Mouse (Mus musculus) testis, adult 2 months (tissue): ENCODE data around the gene Emp2. TPM values are rescaled to one million over a fixed set of nuclear protein-coding genes. Genes with fewer than 3 reads are reported as not detected.

ENCODE experiments used
- H3K27ac ChIP-seq: fragments of 200-500 bp; 2 replicates; pipeline ENCODE4 v1.5.1; 2012; ENCODE audit warnings: low read depth, low read length; ENCODE audit not compliant: control insufficient read depth, insufficient read depth
- H3K27me3 ChIP-seq: fragments of 200-500 bp; 2 replicates; pipeline ENCODE4 v1.6.1; 2012; ENCODE audit warnings: mild to moderate bottlenecking, low read length, moderate library complexity; ENCODE audit not compliant: control insufficient read depth, insufficient read depth
- H3K36me3 ChIP-seq: fragments of 200-500 bp; 2 replicates; pipeline ENCODE4 v1.6.1; 2012; ENCODE audit warnings: mild to moderate bottlenecking, low read length; ENCODE audit not compliant: control insufficient read depth, insufficient read depth
- H3K4me1 ChIP-seq: fragments of 200-500 bp; 2 replicates; pipeline ENCODE4 v1.6.1; 2012; ENCODE audit warnings: low read length; ENCODE audit not compliant: control insufficient read depth, insufficient read depth
- H3K4me3 ChIP-seq: fragments of 200-500 bp; 2 replicates; pipeline ENCODE4 v1.5.1; 2012; ENCODE audit warnings: low read depth, mild to moderate bottlenecking, low read length, moderate library complexity, mixed read lengths; ENCODE audit not compliant: control insufficient read depth
- CTCF ChIP-seq: fragments of 200-500 bp; IDR thresholded peaks from 2 replicates; pipeline ENCODE4 v1.5.1; 2012; ENCODE audit warnings: low read depth, mild to moderate bottlenecking, inconsistent platforms, low read length, moderate library complexity; ENCODE audit not compliant: control insufficient read depth, insufficient read depth, insufficient replicate concordance
- POLR2A ChIP-seq: fragments of 200-500 bp; IDR thresholded peaks from 2 replicates; pipeline ENCODE4 v1.6.1; 2012; ENCODE audit warnings: low read depth, mild to moderate bottlenecking, inconsistent platforms, low read length, moderate library complexity; ENCODE audit not compliant: control insufficient read depth
- polyA plus RNA-seq: library from polyadenylated mRNA; depleted of rRNA; stranded (reverse); fragments of >200 nt; gene quantifications from 2 replicates; pipeline ENCODE4 v1.2.3, GENCODE M21; 2012

The Emp2 gene
- polyA plus RNA-seq, 1 experiment, result 1.7 TPM

DNA sequence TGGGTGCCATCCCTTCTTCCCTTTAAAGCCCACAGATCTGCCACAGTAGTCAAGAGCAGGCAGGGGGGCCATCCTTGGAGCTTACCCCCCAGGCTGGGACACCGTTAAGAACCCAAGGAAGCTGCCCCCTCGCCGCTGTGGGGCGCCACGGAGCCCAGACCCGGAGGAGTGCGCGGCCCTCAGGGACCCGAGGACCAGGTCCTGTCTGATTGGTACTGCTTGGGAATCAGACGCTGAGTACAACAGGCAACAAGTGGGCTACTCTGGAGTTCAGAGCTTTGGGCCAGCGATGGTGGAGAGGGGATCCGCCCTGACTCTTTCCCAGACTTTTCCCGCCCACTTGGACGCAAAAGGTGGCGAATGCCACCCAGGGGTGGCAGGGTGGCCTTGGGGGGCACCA, 542 bp downstream of the Emp2 start:
- no peaks in the 10 kb centered on the region for H3K36me3 ChIP-seq
- H3K27me3 ChIP-seq, result no peaks in the 10 kb centered on the region
- H3K27ac ChIP-seq, result no peak overlapping the region
- peaks cover 9% of the 10 kb centered on the region for H3K4me1 ChIP-seq
- TF ChIP-seq CTCF, result no peak
- no peak for TF ChIP-seq POLR2A
- H3K4me3 ChIP-seq, result peak overlapping the region; percentile 79

DNA sequence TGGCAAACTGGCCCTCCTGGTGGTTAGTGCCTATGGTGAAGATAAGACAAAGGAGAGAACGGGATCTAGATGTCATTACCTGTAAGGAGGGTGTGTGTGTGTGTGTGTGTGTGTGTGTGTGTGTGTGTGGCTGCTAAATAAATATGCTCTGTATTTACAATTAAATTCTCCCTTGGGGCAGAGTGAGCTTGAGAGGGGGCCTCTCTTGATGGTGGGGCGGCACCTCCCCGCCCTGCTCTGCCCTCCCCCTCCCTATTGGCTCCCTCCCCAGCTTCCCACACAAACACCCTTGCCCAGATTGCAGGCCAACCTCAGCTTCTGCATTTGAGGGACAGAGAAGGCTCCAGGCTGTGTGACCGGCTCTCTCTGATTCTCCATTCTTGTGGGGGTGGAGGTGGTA, 1.8 kb downstream of the Emp2 start:
- Histone ChIP-seq H3K4me1 (peaks cover 9% of the 10 kb centered on the region), H3K27me3 (no peaks in the 10 kb centered on the region), H3K36me3 (no peaks in the 10 kb centered on the region), H3K27ac (no peak overlapping the region), H3K4me3 (no peak overlapping the region)
- no peak for TF ChIP-seq CTCF

DNA sequence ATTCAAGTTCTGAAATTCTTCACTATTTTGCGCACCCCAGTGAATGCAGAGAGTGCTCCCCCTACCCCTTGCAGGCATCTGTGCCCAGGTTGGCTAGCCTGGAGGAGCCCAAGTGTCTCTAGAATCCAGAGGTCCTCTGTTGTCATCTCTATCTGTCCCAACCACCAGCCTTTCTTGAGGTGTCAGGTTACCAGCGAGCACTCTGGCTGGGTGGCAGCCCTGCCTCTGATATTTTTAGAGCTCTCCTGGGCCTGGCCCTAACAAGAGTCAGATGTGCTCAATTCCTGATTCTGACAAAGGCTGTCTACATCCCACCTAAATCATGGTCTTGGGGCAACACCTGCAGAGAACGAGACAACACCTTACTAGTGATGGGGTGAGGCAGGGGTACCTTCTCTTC, 2.7 kb downstream of the Emp2 start:
- TF ChIP-seq CTCF (no peak), POLR2A (no peak)
- H3K27ac ChIP-seq, result no peak overlapping the region
- H3K4me3 ChIP-seq, result no peak overlapping the region
- H3K36me3 ChIP-seq, result no peaks in the 10 kb centered on the region
- no peaks in the 10 kb centered on the region for H3K27me3 ChIP-seq
- H3K4me1 ChIP-seq, result peaks cover 9% of the 10 kb centered on the region

DNA sequence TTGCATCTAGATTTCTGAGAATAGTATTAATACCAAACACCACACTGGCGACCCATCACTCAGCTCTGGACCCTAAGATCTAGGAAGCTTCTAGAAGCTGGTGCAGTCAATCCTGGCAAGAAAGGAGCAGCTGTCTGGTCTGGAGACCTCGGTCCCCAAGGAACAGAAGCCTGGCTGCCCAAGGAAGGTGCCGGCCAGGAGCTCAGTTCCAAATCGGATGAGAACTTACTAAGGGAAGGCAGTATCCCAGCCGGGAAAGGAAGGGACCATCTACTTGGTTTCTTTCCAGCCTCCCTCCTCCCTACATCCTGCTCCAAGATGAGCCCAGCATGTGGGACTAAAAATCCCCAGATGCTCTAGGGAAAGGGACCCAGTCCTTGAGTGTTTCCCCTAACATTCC, 3.3 kb downstream of the Emp2 start:
- H3K27ac ChIP-seq, result no peak overlapping the region
- no peaks in the 10 kb centered on the region for H3K36me3 ChIP-seq
- no peaks in the 10 kb centered on the region for H3K27me3 ChIP-seq
- TF ChIP-seq CTCF, result no peak
- no peak for TF ChIP-seq POLR2A
- H3K4me3 ChIP-seq, result no peak overlapping the region
- peaks cover 9% of the 10 kb centered on the region for H3K4me1 ChIP-seq

DNA sequence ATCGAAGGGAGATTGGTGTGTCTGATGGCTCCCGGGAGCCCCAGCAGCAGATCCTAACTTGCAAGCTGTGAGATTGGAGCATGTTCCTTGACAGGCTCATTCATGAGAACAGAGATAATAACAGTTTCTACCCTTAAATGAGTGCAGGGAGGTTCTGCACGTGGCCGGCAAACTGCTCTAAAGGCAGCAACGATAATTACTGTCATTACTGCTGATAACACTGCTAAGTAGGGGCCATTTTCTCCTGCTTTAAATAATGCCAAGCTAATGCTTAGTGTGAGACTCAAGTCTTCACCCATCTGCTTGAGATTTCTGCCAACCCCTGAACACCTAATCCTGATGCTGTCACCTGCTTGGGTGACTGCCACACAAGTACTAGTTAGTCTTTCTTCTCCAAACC, 6.4 kb downstream of the Emp2 start:
- Histone ChIP-seq H3K36me3 (no peaks in the 10 kb centered on the region), H3K4me3 (no peak overlapping the region), H3K27me3 (no peaks in the 10 kb centered on the region), H3K27ac (no peak overlapping the region), H3K4me1 (no peaks in the 10 kb centered on the region)
- TF ChIP-seq POLR2A (no peak), CTCF (no peak)

DNA sequence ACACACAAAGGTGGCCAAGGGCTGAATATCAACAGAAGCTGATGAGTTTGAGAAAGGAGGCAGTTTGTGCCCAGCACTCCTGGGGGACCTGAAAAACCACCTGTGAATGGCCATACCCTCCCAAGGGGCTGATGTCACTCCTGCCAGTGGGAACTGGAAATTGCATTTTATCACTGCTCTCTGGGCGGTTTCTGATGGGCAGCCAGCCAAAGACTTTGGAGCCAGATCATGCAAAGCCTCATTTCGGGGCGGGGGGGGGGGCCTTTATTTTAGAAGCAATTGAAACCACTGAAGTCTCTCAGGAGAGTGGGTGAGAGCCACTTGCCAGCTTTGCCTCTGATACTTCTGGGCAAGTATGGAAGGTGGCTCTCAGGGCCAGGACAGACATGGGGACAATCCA, 7.7 kb downstream of the Emp2 start:
- TF ChIP-seq POLR2A (no peak), CTCF (no peak)
- Histone ChIP-seq H3K27me3 (no peaks in the 10 kb centered on the region), H3K4me3 (no peak overlapping the region), H3K4me1 (no peaks in the 10 kb centered on the region), H3K27ac (no peak overlapping the region), H3K36me3 (no peaks in the 10 kb centered on the region)

DNA sequence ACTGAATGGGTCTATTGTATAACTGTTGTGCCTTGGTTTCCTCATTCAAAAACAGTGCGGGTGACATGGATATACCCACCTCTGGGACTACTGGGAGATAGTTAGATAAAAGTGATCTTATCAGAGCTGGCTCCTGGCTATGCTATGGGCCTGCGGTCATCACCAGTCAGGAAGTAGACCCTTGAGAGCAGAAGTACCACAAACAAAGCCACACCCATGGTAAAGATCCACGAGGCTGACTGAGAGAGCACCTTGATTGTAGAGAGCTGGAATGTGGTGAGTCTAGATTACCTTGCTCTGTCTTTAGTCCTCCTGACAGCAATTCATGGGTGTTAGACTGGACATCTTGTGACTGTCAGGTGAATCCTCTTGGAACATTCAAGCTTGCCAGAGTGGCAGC, 12.4 kb downstream of the Emp2 start:
- Histone ChIP-seq H3K4me1 (no peaks in the 10 kb centered on the region; the same call in 1 of the 2 replicates), H3K27ac (no peak overlapping the region)

More for the DNA sequence above, 12.4 kb downstream of the Emp2 start:
- H3K27me3 ChIP-seq, result no peaks in the 10 kb centered on the region
- H3K36me3 ChIP-seq, result no peaks in the 10 kb centered on the region
- TF ChIP-seq POLR2A (no peak), CTCF (no peak)
- H3K4me3 ChIP-seq, result no peak overlapping the region
